Mouse (Mus musculus) megakaryocyte, embryonic 14.5 days (primary cell): Measurements from ENCODE around the gene Gsdme. TPM values are rescaled to one million over a fixed set of nuclear protein-coding genes. Genes with fewer than 3 reads are reported as not detected.

Source experiments
- H3K27me3 ChIP-seq: replicated peaks from 2 replicates; pipeline ENCODE3; 2012; ENCODE audit warnings: inconsistent platforms
- H3K36me3 ChIP-seq: replicated peaks from 2 replicates; pipeline ENCODE3; 2012; ENCODE audit warnings: low read length, inconsistent platforms, mixed read lengths
- H3K4me1 ChIP-seq: 2 replicates; pipeline ENCODE4 v1.6.1; 2012; ENCODE audit warnings: inconsistent platforms
- H3K4me3 ChIP-seq: replicated peaks from 2 replicates; pipeline ENCODE3; 2012; ENCODE audit warnings: moderate library complexity, mild to moderate bottlenecking, inconsistent platforms
- H3K9me3 ChIP-seq: 2 replicates; pipeline ENCODE4 v1.6.1; 2012; ENCODE audit warnings: inconsistent platforms
- FLI1 ChIP-seq: IDR thresholded peaks from 2 replicates; pipeline ENCODE4 v1.6.1; 2012; ENCODE audit warnings: low read length, inconsistent platforms, mixed read lengths
- GATA1 ChIP-seq: IDR thresholded peaks from 3 replicates; pipeline ENCODE4 v1.6.1; 2012; ENCODE audit warnings: mixed read lengths, low read length, inconsistent platforms, borderline replicate concordance
- polyA plus RNA-seq: library from polyadenylated mRNA; stranded (reverse); fragments of >175 nt; gene quantifications from 2 replicates; pipeline ENCODE4 v1.2.3, GENCODE M21; 2012; ENCODE audit warnings: low replicate concordance; ENCODE audit not compliant: insufficient read depth

Gsdme gene
- polyA plus RNA-seq, 1 experiment: 1.5 TPM

- H3K9me3 ChIP-seq: no peaks in the 10 kb centered on the region
- peaks cover 88% of the 10 kb centered on the region for H3K36me3 ChIP-seq
Observed at GRCm38 (mm10) chr6:50193851-50194250, 69.8 kb downstream of the Gsdme start.

GRCm38 (mm10) chr6:50192822-50193221 is 70.8 kb downstream of the Gsdme start:
- peaks cover 39% of the 10 kb centered on the region for H3K4me1 ChIP-seq
- no peaks in the 10 kb centered on the region for H3K9me3 ChIP-seq
- no peaks in the 10 kb centered on the region for H3K27me3 ChIP-seq
- TF ChIP-seq GATA1 (no peak), FLI1 (no peak)
- H3K4me3 ChIP-seq: no peak overlapping the region
- H3K36me3 ChIP-seq: peaks cover 86% of the 10 kb centered on the region

More at GRCm38 (mm10) chr6:50193851-50194250, 69.8 kb downstream of the Gsdme start:
- H3K27me3 ChIP-seq: no peaks in the 10 kb centered on the region
- H3K4me1 ChIP-seq: peaks cover 28% of the 10 kb centered on the region
- no peak for TF ChIP-seq FLI1
- no peak for TF ChIP-seq GATA1
- H3K4me3 ChIP-seq: no peak overlapping the region

- Histone ChIP-seq H3K9me3 (no peaks in the 10 kb centered on the region), H3K27me3 (no peaks in the 10 kb centered on the region), H3K4me1 (peaks cover 43% of the 10 kb centered on the region), H3K4me3 (no peak overlapping the region), H3K36me3 (peaks cover 83% of the 10 kb centered on the region)
- no peak for TF ChIP-seq FLI1
- no peak for TF ChIP-seq GATA1
Observed at GRCm38 (mm10) chr6:50192169-50192568, 71.5 kb downstream of the Gsdme start.

- peaks cover 48% of the 10 kb centered on the region for H3K4me1 ChIP-seq
- no peak overlapping the region for H3K4me3 ChIP-seq
- H3K9me3 ChIP-seq: no peaks in the 10 kb centered on the region
- H3K36me3 ChIP-seq: peaks cover 85% of the 10 kb centered on the region
- no peak for TF ChIP-seq FLI1
- no peaks in the 10 kb centered on the region for H3K27me3 ChIP-seq
Observed at GRCm38 (mm10) chr6:50191605-50192004, 72.1 kb downstream of the Gsdme start.

- no peaks in the 10 kb centered on the region for H3K27me3 ChIP-seq
- no peaks in the 10 kb centered on the region for H3K9me3 ChIP-seq
- peaks cover 67% of the 10 kb centered on the region for H3K4me1 ChIP-seq
- no peak overlapping the region for H3K4me3 ChIP-seq
- H3K36me3 ChIP-seq: peaks cover 82% of the 10 kb centered on the region
- TF ChIP-seq GATA1: no peak
- no peak for TF ChIP-seq FLI1
Observed at GRCm38 (mm10) chr6:50189376-50189775, 74.3 kb downstream of the Gsdme start.

- Histone ChIP-seq H3K4me1 (peaks cover 76% of the 10 kb centered on the region), H3K4me3 (peak overlapping the region; percentile 19), H3K9me3 (no peaks in the 10 kb centered on the region), H3K27me3 (no peaks in the 10 kb centered on the region), H3K36me3 (peaks cover 86% of the 10 kb centered on the region)
- TF ChIP-seq GATA1 (no peak), FLI1 (no peak)
Observed at GRCm38 (mm10) chr6:50187955-50188354, 75.7 kb downstream of the Gsdme start.

GRCm38 (mm10) chr6:50180189-50180588 is 83.5 kb downstream of the Gsdme start:
- Histone ChIP-seq H3K36me3 (peaks cover 80% of the 10 kb centered on the region), H3K9me3 (no peaks in the 10 kb centered on the region), H3K4me3 (no peak overlapping the region), H3K27me3 (no peaks in the 10 kb centered on the region), H3K4me1 (peaks cover 44% of the 10 kb centered on the region)
- TF ChIP-seq FLI1: no peak
- no peak for TF ChIP-seq GATA1

GRCm38 (mm10) chr6:50175736-50176135 is 87.9 kb downstream of the Gsdme start:
- Histone ChIP-seq H3K4me3 (no peak overlapping the region), H3K4me1 (peaks cover 32% of the 10 kb centered on the region), H3K9me3 (no peaks in the 10 kb centered on the region), H3K36me3 (peaks cover 68% of the 10 kb centered on the region), H3K27me3 (no peaks in the 10 kb centered on the region)
- TF ChIP-seq GATA1: no peak
- no peak for TF ChIP-seq FLI1

GRCm38 (mm10) chr6:50169771-50170170 is 93.9 kb downstream of the Gsdme start:
- TF ChIP-seq GATA1 (no peak), FLI1 (no peak)
- Histone ChIP-seq H3K9me3 (no peaks in the 10 kb centered on the region), H3K4me3 (no peak overlapping the region), H3K4me1 (peaks cover 42% of the 10 kb centered on the region), H3K36me3 (peaks cover 69% of the 10 kb centered on the region), H3K27me3 (no peaks in the 10 kb centered on the region)

GRCm38 (mm10) chr6:50168821-50169220 is 94.8 kb downstream of the Gsdme start:
- TF ChIP-seq GATA1 (no peak), FLI1 (no peak)
- Histone ChIP-seq H3K9me3 (no peaks in the 10 kb centered on the region), H3K27me3 (no peaks in the 10 kb centered on the region), H3K4me3 (no peak overlapping the region), H3K4me1 (peaks cover 49% of the 10 kb centered on the region), H3K36me3 (peaks cover 72% of the 10 kb centered on the region)

- H3K27me3 ChIP-seq: no peaks in the 10 kb centered on the region
- no peak overlapping the region for H3K4me3 ChIP-seq
- peaks cover 46% of the 10 kb centered on the region for H3K36me3 ChIP-seq
- H3K4me1 ChIP-seq: peaks cover 83% of the 10 kb centered on the region
- TF ChIP-seq GATA1 (no peak), FLI1 (no peak)
- H3K9me3 ChIP-seq: no peaks in the 10 kb centered on the region
Observed at GRCm38 (mm10) chr6:50163013-50163412, 100.6 kb downstream of the Gsdme start.
